Mouse (Mus musculus) frontal cortex, postnatal 25 days (tissue): ENCODE results near the gene Nfib.

Experiments
- DNase-seq, 2 experiments: peaks; one replicate each; pipeline ENCODE4 v3.0.0; 2022; ENCODE audit warnings: low spot score in 2 of 2

Nfib gene

DNA sequence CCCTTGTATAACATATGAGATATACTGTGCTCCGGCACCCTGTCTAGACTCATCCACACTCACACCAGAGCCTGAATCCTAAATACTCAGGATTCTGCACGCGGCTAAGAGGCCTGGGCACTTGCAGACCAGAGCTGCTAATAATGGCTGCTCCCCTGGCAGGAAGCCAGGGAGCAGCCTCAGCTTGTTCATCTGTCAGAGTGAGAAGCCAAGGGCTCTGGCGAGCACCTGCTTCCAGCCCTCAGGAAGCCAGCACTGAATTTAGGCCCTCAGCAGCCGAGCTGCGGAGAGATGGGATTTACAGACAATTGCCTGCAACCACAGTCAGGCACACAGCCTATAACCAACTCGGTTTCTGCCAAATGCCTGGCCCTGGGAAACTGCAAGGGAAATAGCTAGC lies 15.3 kb downstream of the Nfib start:
- DNase-seq, result no peak

DNA sequence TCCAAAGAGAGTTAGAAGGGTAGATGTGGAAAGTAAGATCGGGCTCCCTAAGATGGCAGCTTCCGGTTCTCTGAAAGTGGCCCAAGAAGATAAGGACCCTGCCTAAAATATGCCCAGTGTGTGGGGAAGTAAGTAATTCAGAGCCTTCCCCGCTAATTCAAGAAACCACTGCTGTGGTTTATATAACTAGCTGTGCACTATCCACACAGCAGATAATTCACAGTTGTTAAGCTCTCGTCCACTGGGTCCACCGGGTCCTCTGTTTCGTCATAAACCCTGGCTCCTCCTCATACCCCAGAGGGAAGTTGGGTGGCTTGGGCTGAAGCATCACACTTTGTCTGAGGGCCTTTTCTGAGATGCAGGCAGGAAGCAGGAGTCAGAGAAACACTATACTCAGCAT lies 19.5 kb downstream of the Nfib start:
- DNase-seq, result no peak

DNA sequence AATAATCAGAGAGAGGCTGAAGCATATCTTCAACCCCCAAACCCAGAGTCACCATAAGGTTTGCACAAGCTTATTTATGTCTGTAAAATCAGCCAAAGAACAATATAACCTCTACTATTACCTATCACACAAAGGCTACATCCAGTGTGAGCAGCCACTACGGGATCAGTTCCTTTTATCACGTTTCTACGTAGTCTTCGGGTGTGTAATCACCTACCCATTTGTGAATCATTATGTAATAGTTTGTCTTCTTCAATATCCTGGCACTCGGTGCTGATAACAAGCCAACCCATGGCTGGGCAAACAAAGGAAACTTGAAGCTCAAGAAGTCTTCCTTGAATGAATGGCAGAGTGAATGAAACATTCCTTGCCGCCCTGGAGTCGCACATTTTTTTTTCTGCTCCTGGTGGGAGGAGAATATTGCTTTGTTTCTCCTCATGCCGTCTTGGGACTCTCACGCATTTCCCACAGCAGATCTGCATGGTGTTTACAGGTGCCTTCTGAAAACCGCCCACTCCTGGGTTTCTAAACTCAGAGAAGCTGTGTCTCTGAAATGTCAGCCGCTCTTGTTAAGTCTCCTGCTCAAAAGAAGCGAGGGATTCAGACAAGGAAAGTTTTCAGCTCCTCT lies 21.3 kb downstream of the Nfib start:
- DNase-seq, result peak in 1 of 2 experiments; percentile 21

DNA sequence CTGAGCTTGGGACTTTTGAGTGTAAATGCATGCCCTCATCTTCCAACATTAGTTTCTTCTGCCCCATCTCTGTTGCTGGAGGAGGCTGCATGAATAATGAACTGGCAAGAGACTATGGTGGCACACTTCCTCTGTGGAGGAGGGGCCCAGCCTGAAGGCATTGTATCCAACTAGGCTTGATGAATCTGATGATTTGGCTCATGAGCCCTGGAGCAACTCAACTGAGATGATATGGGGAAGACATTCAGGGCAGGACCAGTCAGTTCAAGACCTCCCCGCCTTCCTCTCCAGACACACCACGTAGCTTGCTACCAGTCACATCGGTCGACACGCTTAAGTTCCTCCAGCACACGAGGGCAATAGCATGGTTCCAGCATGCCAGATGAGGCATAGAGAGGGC lies 22.0 kb downstream of the Nfib start:
- DNase-seq, result no peak

- DNase-seq, result no peak
Measured at GRCm38 (mm10) chr4:82676104-82676503, 29.4 kb downstream of the Nfib start.

- DNase-seq, result no peak
Measured at GRCm38 (mm10) chr4:82667271-82667872, 38.2 kb downstream of the Nfib start.

DNA sequence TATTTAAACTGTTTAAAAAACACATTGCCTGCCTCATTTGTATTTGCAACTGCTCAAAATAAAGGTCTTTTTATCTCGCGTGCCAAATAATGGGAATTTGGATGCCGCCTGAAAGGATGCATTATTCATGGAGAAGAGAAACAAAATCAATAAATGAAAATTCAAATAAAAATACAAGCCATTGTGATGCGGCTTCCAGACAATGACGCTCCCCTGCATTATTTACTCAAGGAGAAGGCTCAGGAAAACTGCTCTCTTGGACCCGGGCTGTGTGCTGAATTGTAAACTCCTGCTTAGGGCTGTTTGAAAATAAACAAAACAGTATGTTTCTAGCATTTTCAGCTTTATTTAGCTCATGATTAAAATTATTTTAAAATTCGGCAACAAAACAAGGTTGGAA lies 41.1 kb downstream of the Nfib start:
- DNase-seq, result no peak

DNA sequence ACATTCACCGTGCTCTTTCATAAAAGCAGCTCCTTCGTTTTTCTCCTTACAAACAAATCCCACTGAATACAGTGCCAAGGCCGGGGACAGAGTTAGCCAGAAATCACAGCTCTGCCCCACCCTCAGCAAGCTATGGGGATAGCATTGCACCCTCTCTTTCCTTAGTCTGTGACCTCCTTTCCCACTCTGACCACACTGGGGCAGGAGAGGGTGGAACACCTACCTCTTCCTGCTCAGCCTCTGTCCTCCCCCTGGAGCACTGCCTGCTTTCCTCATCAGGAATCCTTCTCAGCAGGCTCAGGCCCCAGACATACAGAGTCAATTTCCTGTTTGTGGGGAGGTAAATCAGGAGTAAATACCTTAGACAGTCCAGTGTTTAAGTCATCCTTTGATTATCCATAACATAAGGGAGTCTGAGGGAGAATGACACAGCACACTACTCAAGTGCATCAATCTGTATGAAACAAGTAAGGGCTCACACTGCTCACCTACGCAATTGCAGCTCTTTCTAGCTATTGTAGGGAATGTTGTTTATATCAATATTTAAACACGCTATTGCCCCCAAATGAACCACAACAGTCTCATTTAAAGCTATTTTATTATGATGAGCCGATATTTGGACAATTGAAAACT lies 41.7 kb downstream of the Nfib start:
- no peak for DNase-seq

DNA sequence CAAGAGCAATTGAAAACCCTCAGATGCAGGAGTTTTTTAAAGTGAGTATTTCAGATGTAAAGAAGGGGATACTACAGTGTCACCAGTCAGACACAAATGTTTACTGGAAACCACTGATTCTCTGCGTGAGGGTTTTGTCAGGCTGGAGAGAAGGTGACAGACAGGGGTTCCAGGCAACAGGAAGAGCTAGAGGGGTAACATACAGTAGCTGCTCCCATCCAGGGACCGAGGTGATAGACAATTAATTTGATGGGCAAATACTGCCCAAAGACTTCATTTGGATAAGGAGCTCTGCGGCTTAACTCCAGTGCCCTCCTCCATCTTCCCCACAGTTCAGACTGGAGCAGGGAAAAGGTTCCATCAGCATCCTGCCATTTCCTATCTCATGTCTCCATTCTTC lies 42.9 kb downstream of the Nfib start:
- DNase-seq, result no peak

DNA sequence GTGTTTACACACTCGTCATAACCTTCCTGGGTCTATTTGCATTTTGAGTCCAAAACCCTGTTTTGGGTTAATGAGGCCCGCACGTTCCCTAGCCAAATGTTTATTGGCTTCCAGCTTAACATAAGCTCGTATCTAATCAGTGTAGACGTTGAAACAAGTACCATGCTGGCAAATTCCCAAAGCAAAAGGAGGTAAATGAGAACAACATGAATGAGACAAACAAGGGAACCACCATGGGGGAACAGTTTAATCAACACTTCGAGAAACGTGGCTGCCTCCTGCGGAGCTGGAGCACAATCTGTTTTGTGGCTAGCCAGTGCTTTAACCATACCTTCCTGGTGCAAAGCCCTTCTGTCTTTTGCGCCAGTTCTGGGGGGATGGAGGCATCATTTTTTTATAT lies 43.3 kb downstream of the Nfib start:
- no peak for DNase-seq

DNA sequence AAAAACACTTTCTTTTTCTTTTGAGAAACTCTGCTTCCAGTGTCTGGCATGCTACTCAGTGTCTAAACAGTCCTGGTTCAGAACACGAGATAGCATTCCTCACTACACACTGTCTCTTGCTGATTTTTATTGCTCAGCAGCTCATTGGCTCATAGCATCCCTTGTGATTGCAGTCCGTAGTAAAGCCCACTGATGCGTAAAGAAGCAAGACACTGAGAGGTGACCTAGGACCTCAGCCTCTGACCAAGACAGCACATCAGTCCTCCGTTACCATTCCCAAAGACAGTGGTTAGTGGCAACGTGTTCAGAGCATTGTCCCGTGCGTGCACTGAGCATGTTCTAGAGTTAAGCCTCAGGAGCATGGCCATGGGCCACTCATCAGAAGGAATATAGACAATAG lies 44.3 kb downstream of the Nfib start:
- no peak for DNase-seq

- no peak for DNase-seq
Measured at GRCm38 (mm10) chr4:82645679-82646078, 59.9 kb downstream of the Nfib start.

GRCm38 (mm10) chr4:82644797-82645196 lies 60.8 kb downstream of the Nfib start:
- DNase-seq, result no peak

GRCm38 (mm10) chr4:82643734-82644085 lies 61.8 kb downstream of the Nfib start:
- no peak for DNase-seq

DNA sequence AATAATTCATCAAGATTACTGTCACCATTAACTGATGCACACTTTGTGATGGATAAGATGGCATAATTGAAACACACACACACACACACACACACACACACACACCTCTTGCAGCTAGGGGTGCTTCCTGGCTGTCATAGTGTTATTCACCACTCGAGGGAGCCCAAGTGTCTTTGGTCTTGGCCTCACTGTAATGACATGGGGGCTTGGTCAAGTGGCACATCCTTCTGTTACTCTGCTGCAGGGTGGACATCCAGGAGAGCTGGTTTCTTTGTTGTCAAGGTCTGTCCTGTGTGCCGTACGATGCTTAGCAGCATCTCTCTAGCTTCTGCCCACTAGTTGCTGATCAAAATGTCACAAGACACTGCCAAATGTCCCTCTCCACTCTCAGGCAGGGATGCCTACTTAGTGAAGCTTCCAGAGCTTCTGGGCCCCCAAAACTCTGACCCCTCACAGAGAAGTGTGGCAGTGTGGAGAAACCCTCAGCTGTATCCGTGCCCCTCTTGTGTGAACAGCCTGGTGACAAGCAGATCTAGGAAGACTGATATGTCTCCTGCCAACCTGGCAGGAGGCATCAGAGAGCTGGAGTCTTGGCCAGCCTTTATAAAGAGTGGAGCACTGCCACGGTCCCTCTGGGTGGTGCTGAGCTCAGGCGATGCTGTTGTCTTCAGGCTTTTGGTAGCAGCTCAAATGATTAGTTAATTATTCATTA lies 62.4 kb downstream of the Nfib start:
- peak in 1 of 2 experiments; percentile 24 for DNase-seq

DNA sequence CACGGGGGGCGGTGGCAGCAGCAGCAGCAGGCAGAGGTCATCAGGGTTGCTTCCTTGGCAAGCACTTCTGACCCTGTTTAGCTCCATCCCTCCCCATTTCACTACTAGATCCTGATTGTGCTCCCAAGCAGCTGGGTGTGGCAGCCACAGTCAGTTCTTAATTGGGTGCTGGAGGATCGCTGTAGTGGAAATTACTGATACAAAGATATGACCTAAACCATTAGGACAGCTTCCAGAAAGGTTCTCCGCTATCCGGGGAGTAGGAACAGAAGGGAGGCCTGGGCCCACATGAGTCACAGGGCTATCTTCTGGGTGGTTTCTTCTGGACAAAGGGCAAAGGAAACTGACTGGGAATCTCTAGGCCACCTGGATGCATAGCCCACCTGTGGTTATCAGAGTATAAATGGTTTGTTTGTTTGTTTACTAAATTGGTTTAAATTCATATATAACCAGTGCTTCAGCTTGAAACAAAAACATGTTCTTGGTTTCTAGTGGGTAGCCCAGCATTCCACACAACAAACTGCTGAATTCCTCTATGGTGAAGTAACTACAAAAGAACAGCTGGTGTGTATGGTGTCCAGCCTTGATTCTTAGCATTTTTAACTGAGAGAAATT lies 64.4 kb downstream of the Nfib start:
- no peak for DNase-seq

- no peak for DNase-seq
Measured at GRCm38 (mm10) chr4:82638251-82638650, 67.3 kb downstream of the Nfib start.

- DNase-seq, result no peak
Measured at GRCm38 (mm10) chr4:82637633-82638032, 67.9 kb downstream of the Nfib start.

- DNase-seq, result no peak
Measured at GRCm38 (mm10) chr4:82636658-82637057, 68.9 kb downstream of the Nfib start.

DNA sequence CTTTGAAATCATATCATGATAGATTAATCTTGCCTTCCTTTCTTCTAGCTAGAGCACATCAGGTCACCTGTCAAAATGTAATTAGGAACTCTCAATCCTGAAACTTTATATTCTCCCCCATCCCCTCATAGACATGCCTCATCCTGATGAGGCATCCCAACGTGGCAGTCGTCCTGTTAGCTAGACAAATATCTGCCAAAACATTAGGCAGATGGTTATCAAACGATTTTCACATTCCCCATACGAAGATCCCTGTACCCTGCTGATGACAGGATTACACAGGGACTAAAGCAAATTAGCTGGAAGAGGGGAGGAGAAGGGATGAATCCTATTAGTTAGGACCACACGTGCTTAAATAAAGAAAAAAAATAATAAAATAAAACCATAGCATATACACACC lies 69.7 kb downstream of the Nfib start:
- DNase-seq, result no peak

GRCm38 (mm10) chr4:82635118-82635517 lies 70.4 kb downstream of the Nfib start:
- DNase-seq, result no peak

DNA sequence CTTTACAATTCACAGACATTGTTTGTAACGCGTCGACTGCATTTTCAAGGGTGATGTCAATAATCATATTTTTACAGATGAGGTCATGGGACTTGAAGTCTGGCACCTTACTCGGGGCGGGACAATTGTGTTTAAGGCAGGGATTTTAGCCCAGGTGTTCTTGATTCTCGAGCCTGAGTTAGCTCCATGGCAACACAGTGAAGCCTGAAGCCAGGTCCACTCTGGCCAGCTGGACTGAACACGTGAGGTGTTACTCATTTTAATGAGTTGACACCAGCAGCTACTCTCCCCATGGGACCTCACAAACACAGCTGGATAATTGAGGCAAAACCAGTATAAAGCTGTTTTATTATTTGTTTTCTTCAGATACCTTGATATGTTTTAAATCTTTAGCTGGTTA lies 71.2 kb downstream of the Nfib start:
- no peak for DNase-seq
